ENCODE assay signal across 2 mouse cellular contexts in genomic region chr5:114782991-114783390, GRCm38 (mm10).
A peak's percentile ranks its signal among the peaks of the same experiment; 100 is the strongest.
TF ChIP-seq lines count a peak whose summit lies in the region.

No protein-coding gene starts in this region.

TF ChIP-seq in CH12.LX, 34 proteins besides CTCF, POLR2A, EP300 and RAD21:
- no peak for TF ChIP-seq MAX (IDR thresholded peaks at IDR 0.05; ENCODE audit: low read length)
- TF ChIP-seq MEF2A (IDR thresholded peaks at IDR 0.05; ENCODE audit: borderline replicate concordance, low read depth, low read length) = no peak
- no peak for TF ChIP-seq ELF1 (IDR thresholded peaks at IDR 0.05; ENCODE audit: low read depth, low read length)
- TF ChIP-seq JUND (conservative IDR thresholded peaks at IDR 0.05; ENCODE audit: low read depth, low read length) = no peak
- TF ChIP-seq ZC3H11A (IDR thresholded peaks at IDR 0.05; ENCODE audit: low read depth, low read length) = no peak
- TF ChIP-seq ZNF384 (IDR thresholded peaks at IDR 0.05; ENCODE audit: low read depth, low read length) = no peak
- no peak for TF ChIP-seq SIN3A (IDR thresholded peaks at IDR 0.05; ENCODE audit: low read length)
- TF ChIP-seq MAFK (IDR thresholded peaks at IDR 0.05; ENCODE audit: insufficient replicate concordance, low read length) = no peak

TF ChIP-seq in MEL, 35 proteins besides CTCF, POLR2A, EP300 and RAD21:
- TF ChIP-seq ZNF384 (IDR thresholded peaks at IDR 0.05; ENCODE audit: low read depth, low read length) = no peak
- 0 out of 2 replicates have a peak, but pooled peaks have one; percentile 18 for TF ChIP-seq ZC3H11A (IDR thresholded peaks at IDR 0.05; ENCODE audit: low read depth, low read length)
